In the genomic region with DNA sequence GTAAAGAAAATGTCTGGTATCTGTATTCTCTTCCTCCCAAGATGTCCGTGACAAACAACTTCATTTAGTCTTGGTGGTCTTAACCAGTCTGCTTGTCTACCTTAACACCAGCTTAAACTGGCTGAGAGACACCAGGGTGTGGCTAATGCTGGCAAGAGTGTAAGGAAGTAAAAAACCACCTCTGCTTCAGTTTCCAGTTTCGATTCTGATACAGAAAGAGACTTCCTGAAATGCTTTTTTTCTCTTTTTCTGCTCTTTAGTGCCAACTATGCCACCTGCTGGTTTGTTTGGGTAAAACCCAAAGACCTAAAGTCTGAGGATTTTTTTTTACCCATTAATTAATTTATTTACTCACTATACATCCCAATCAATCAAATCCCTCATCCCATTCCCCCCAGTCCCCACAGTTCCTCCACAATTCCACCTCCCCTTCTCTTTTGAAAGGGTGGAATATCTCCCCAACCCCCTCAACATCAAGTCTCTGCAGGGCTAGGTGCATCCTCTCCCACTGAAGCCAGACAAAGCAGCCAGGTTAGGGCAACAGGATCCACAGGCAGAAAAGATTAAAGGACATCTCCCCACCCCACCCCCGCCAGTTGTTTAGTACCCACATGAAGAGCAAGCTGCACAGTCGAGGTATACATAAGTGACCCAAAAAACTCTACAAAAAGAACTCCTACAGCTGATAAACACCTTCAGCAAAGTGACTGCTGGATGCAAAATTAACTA, we compare ENCODE assay signal across 8 mouse cellular contexts. TPM values are rescaled to one million over a fixed set of nuclear protein-coding genes. Genes with fewer than 3 reads are reported as not detected.
A peak's percentile ranks its signal among the peaks of the same experiment; 100 is the strongest.
DNase-seq lines count a peak whose midpoint lies in the region; ATAC-seq and TF ChIP-seq lines count a peak whose summit lies in the region.
"Not testable (repeated sequence)": the region's sequence is repeated elsewhere in the genome, so short reads cannot be mapped to it uniquely, and the experiment has no call there.

A gene (minus strand): TSS at position 233 of the 729 bp plus-strand sequence.

- H3K36me3 ChIP-seq in heart, embryonic 14.5 days (ENCODE audit: control insufficient read depth, insufficient read depth, low read length); kidney, embryonic 15.5 days; limb, embryonic 13.5 days; spleen, adult 2 months (ENCODE audit: control insufficient read depth, insufficient read depth, low read length): not testable (repeated sequence)

- TF ChIP-seq POLR2A in embryonic fibroblast, embryonic 13.5 days (IDR thresholded peaks at IDR 0.05; ENCODE audit: low read depth, low read length), result peak; percentile 40; the same call in 1 of the 2 replicates
- not testable (repeated sequence) for TF ChIP-seq POLR2A in spleen, adult 2 months (IDR thresholded peaks at IDR 0.05; ENCODE audit: low read depth, low read length)

- H3K4me2 ChIP-seq in heart, embryonic 14.5 days (ENCODE audit: low read length), result peak within 1 kb of the TSS; percentile 40
- H3K4me2 ChIP-seq in kidney, embryonic 15.5 days, result peak within 1 kb of the TSS; percentile 42
- peak within 1 kb of the TSS; percentile 41 for H3K4me2 ChIP-seq in limb, embryonic 13.5 days (replicated peaks)

- H3K9ac ChIP-seq in heart, embryonic 14.5 days (ENCODE audit: low read length); kidney, embryonic 15.5 days; limb, embryonic 13.5 days: not testable (repeated sequence)

- not testable (repeated sequence) for H3K27me3 ChIP-seq in heart, embryonic 14.5 days (ENCODE audit: control insufficient read depth, insufficient read depth, low read length); kidney, embryonic 15.5 days; limb, embryonic 13.5 days; spleen, adult 2 months (ENCODE audit: control insufficient read depth, insufficient read depth, low read length)

- not testable (repeated sequence) for H3K9me3 ChIP-seq in heart, embryonic 14.5 days (ENCODE audit: control insufficient read depth, low read length); kidney, embryonic 15.5 days (replicated peaks); limb, embryonic 13.5 days

- H3K4me1 ChIP-seq in embryonic fibroblast, embryonic 13.5 days (ENCODE audit: control insufficient read depth, insufficient read depth, low read length); heart, embryonic 14.5 days (ENCODE audit: control insufficient read depth in 2 of 2, insufficient read depth in 2 of 2, low read length in 2 of 2); kidney, embryonic 15.5 days; limb, embryonic 13.5 days; spleen, adult 2 months (ENCODE audit: control insufficient read depth, insufficient read depth, insufficient read length): not testable (repeated sequence)

- WGBS in heart, embryonic 14.5 days, result 37% methylated on average over 4 of the region's 4 CpGs
- WGBS in kidney, embryonic 15.5 days, result 42% methylated on average over 4 of the region's 4 CpGs
- 42% methylated on average over 4 of the region's 4 CpGs for WGBS in limb, embryonic 13.5 days
- WGBS in spleen, adult 2 months, result 20% methylated on average over 4 of the region's 4 CpGs

- peak within 1 kb of the TSS; percentile 49 for H3K4me3 ChIP-seq in embryonic fibroblast, embryonic 13.5 days (ENCODE audit: insufficient read depth, low read length)
- peak within 1 kb of the TSS; percentile 20 to 23; a peak in 3 of 4 replicates for H3K4me3 ChIP-seq in heart, embryonic 14.5 days (ENCODE audit: control insufficient read depth in 1 of 2, insufficient read depth in 1 of 2, low read depth in 1 of 2, low read length in 2 of 2)
- peak within 1 kb of the TSS; percentile 29 for H3K4me3 ChIP-seq in kidney, embryonic 15.5 days (replicated peaks)
- H3K4me3 ChIP-seq in limb, embryonic 13.5 days, result not testable (repeated sequence)
- H3K4me3 ChIP-seq in spleen, adult 2 months (ENCODE audit: extremely low read depth, insufficient read depth, insufficient read length), result peak within 1 kb of the TSS; percentile 59

- not testable (repeated sequence) for H3K27ac ChIP-seq in embryonic fibroblast, embryonic 13.5 days (ENCODE audit: insufficient read depth, low read length); heart, embryonic 14.5 days (replicated peaks in 1 of 2; ENCODE audit: control insufficient read depth in 1 of 2, insufficient read depth in 1 of 2, low read depth in 2 of 2, low read length in 2 of 2); kidney, embryonic 15.5 days; limb, embryonic 13.5 days
- peak within 1 kb of the TSS; percentile 54 for H3K27ac ChIP-seq in spleen, adult 2 months (ENCODE audit: insufficient read depth, low read length)

- not testable (repeated sequence) for TF ChIP-seq CTCF in embryonic fibroblast, embryonic 13.5 days (IDR thresholded peaks at IDR 0.05; ENCODE audit: borderline replicate concordance, insufficient read depth, low read length); spleen, adult 2 months (IDR thresholded peaks at IDR 0.05; ENCODE audit: extremely low read depth, insufficient read depth, insufficient read length, insufficient replicate concordance)

- DNase-seq in 3T3-L1 (ENCODE audit: low read depth, low spot score), result peak; percentile 99
- peak; percentile 81 for DNase-seq in adrenal gland, postnatal 10 days
- DNase-seq in mesoderm, embryonic 11.5 days (ENCODE audit: low read depth, low spot score), result peak; percentile 50
- DNase-seq in spleen, adult 2 months (ENCODE audit: low read depth in 1 of 2, low spot score in 2 of 2), result peak; percentile 77 to 84

- ATAC-seq in heart, embryonic 14.5 days (ENCODE audit: insufficient number of reproducible peaks, insufficient read depth, low FRiP score, low read depth); limb, embryonic 13.5 days (ENCODE audit: low FRiP score, low read depth): not testable (repeated sequence)
- ATAC-seq in kidney, embryonic 15.5 days (replicated peaks; ENCODE audit: low FRiP score), result 0 out of 2 replicates have a peak, but pooled peaks have one; percentile 49

RNA-seq across cellular contexts. Expression of the gene that starts here (rescaled TPM):
- total RNA-seq in adrenal gland, postnatal 10 days (2021), result 10 to 100 TPM; 10.6 to 15.5 TPM
- polyA plus RNA-seq in embryonic fibroblast, embryonic 13.5 days (2011; ENCODE audit: insufficient read length, low read depth, missing spikeins), result 25.4 and 27.1 TPM in 2 replicates
- 2.5 and 2.8 TPM in 2 replicates for polyA plus RNA-seq in heart, embryonic 14.5 days (2014; fragmentation: Nextera tagmentation; extraction: Ambion mirVana)
- 8.5 and 9.4 TPM in 2 replicates for polyA plus RNA-seq in kidney, embryonic 15.5 days (2015; fragmentation: Nextera tagmentation; extraction: Ambion mirVana)
- polyA plus RNA-seq in limb, embryonic 13.5 days (2015; fragmentation: Nextera tagmentation; extraction: Ambion mirVana), result 1.1 and 1.2 TPM in 2 replicates
- polyA plus RNA-seq in spleen, adult 2 months (2012; rRNA removed), result 3.5 TPM in 2 replicates
